Mouse (Mus musculus) intestine, embryonic 15.5 days (tissue): ENCODE data around the gene Myadm. TPM values are rescaled to one million over a fixed set of nuclear protein-coding genes. Genes with fewer than 3 reads are reported as not detected.

Source experiments
- ATAC-seq: fragments of 200-750 bp; cut with Nextera tagmentation; 2 replicates; pipeline ENCODE4 v1.8.0; 2017; ENCODE audit warnings: moderate TSS enrichment, moderate library complexity
- H3K27ac ChIP-seq: fragments of 300-500 bp; sonication (generic); 2 replicates; pipeline ENCODE4 v1.5.1; 2015; ENCODE audit warnings: mild to moderate bottlenecking, inconsistent platforms
- H3K27me3 ChIP-seq: fragments of 300-500 bp; sonication (generic); replicated peaks from 2 replicates; pipeline ENCODE4 v1.6.1; 2015; ENCODE audit warnings: inconsistent platforms
- H3K36me3 ChIP-seq: fragments of 300-500 bp; sonication (generic); 2 replicates; pipeline ENCODE4 v1.6.1; 2015; ENCODE audit warnings: inconsistent platforms
- H3K4me1 ChIP-seq: fragments of 300-500 bp; sonication (generic); replicated peaks from 2 replicates; pipeline ENCODE4 v1.6.1; 2015; ENCODE audit warnings: inconsistent platforms
- H3K4me2 ChIP-seq: fragments of 300-500 bp; sonication (generic); replicated peaks from 2 replicates; pipeline ENCODE4 v1.6.1; 2015; ENCODE audit warnings: mild to moderate bottlenecking, inconsistent platforms
- H3K4me3 ChIP-seq: fragments of 300-500 bp; sonication (generic); replicated peaks from 2 replicates; pipeline ENCODE4 v1.5.1; 2015; ENCODE audit warnings: inconsistent platforms
- H3K9ac ChIP-seq: fragments of 300-500 bp; sonication (generic); 2 replicates; pipeline ENCODE4 v1.6.1; 2015; ENCODE audit warnings: inconsistent platforms
- H3K9me3 ChIP-seq: fragments of 300-500 bp; sonication (generic); 2 replicates; pipeline ENCODE4 v1.6.1; 2016; ENCODE audit warnings: inconsistent platforms
- WGBS: fragments of 180-500 bp; shearing (Covaris S2); methylation state at CpG from one replicate; pipeline ENCODE4 v1.1.7; 2015; 5-methylcytosine and 5-hydroxymethylcytosine counted together
- polyA plus RNA-seq: library from polyadenylated mRNA; unstranded; fragments of >200 nt; fragmentation: Nextera tagmentation; extraction: Ambion mirVana; gene quantifications from 2 replicates; pipeline ENCODE4 v1.2.1, GENCODE M21; 2015

Myadm gene
- polyA plus RNA-seq, 1 experiment from 2014 or later = 131 TPM

- Histone ChIP-seq H3K27ac (no peak overlapping the region), H3K9me3 (no peaks in the 10 kb centered on the region), H3K4me3 (peak overlapping the region; percentile 28), H3K36me3 (peaks cover 9% of the 10 kb centered on the region), H3K4me1 (peaks cover 21% of the 10 kb centered on the region), H3K4me2 (peak overlapping the region; percentile 66), H3K9ac (peak overlapping the region; percentile 28; the same call in 1 of the 2 replicates), H3K27me3 (peaks cover 22% of the 10 kb centered on the region)
- under 1% methylated on average over 28 of the region's 29 CpGs for WGBS
- ATAC-seq = peak; percentile 48
Measured at GRCm38 (mm10) chr7:3303276-3303781, 14.4 kb downstream of the Myadm start.

- H3K9me3 ChIP-seq = no peaks in the 10 kb centered on the region
- H3K4me2 ChIP-seq = peak overlapping the region; percentile 66
- WGBS = 7% methylated on average over 11 of the region's 12 CpGs
- no peak; the same call in none of the 2 replicates for ATAC-seq
- no peak overlapping the region for H3K27ac ChIP-seq
- 0 out of 2 replicates have a peak overlapping the region, but pooled peaks have one; percentile 28 for H3K9ac ChIP-seq
- peaks cover 21% of the 10 kb centered on the region for H3K4me1 ChIP-seq
- H3K36me3 ChIP-seq = 0 out of 2 replicates have a peak, but pooled peaks cover 5% of the 10 kb centered on the region
- peaks cover 22% of the 10 kb centered on the region for H3K27me3 ChIP-seq
- H3K4me3 ChIP-seq = peak overlapping the region; percentile 28
Measured at GRCm38 (mm10) chr7:3303789-3304188, 14.9 kb downstream of the Myadm start.

- Histone ChIP-seq H3K4me1 (peaks cover 19% of the 10 kb centered on the region), H3K27me3 (peaks cover 22% of the 10 kb centered on the region), H3K36me3 (0 out of 2 replicates have a peak, but pooled peaks cover 4% of the 10 kb centered on the region), H3K9me3 (no peaks in the 10 kb centered on the region), H3K4me3 (no peak overlapping the region), H3K27ac (no peak overlapping the region), H3K9ac (no peak overlapping the region), H3K4me2 (0 out of 2 replicates have a peak overlapping the region, but pooled peaks have one; percentile 66)
- no peak for ATAC-seq
- 4% methylated on average over 10 of the region's 10 CpGs for WGBS
Measured at GRCm38 (mm10) chr7:3304298-3304697, 15.4 kb downstream of the Myadm start.

GRCm38 (mm10) chr7:3306400-3306799 lies 17.5 kb downstream of the Myadm start:
- no peaks in the 10 kb centered on the region for H3K36me3 ChIP-seq
- peaks cover 19% of the 10 kb centered on the region for H3K4me1 ChIP-seq
- H3K9ac ChIP-seq = no peak overlapping the region
- H3K4me3 ChIP-seq = no peak overlapping the region
- H3K4me2 ChIP-seq = no peak overlapping the region
- peaks cover 22% of the 10 kb centered on the region for H3K27me3 ChIP-seq
- WGBS = 76% methylated on average over 3 of the region's 3 CpGs
- H3K9me3 ChIP-seq = no peaks in the 10 kb centered on the region
- no peak for ATAC-seq
- no peak overlapping the region for H3K27ac ChIP-seq

- H3K27ac ChIP-seq = no peak overlapping the region
- H3K9ac ChIP-seq = no peak overlapping the region
- H3K4me3 ChIP-seq = no peak overlapping the region
- peaks cover 3% of the 10 kb centered on the region for H3K4me1 ChIP-seq
- H3K27me3 ChIP-seq = peaks cover 18% of the 10 kb centered on the region
- no peak for ATAC-seq
- H3K36me3 ChIP-seq = no peaks in the 10 kb centered on the region
- 35% methylated on average over 4 of the region's 4 CpGs for WGBS
- no peak overlapping the region for H3K4me2 ChIP-seq
- H3K9me3 ChIP-seq = no peaks in the 10 kb centered on the region
Measured at GRCm38 (mm10) chr7:3308646-3309045, 19.8 kb downstream of the Myadm start.

GRCm38 (mm10) chr7:3310233-3310632 lies 21.4 kb downstream of the Myadm start:
- H3K4me3 ChIP-seq = no peak overlapping the region
- H3K27me3 ChIP-seq = peaks cover 7% of the 10 kb centered on the region
- no peaks in the 10 kb centered on the region for H3K9me3 ChIP-seq
- no peak overlapping the region for H3K4me2 ChIP-seq
- no peak overlapping the region for H3K27ac ChIP-seq
- no peak for ATAC-seq
- no peaks in the 10 kb centered on the region for H3K36me3 ChIP-seq
- no peaks in the 10 kb centered on the region for H3K4me1 ChIP-seq
- WGBS = 96% methylated on average over 7 of the region's 7 CpGs
- no peak overlapping the region for H3K9ac ChIP-seq

GRCm38 (mm10) chr7:3313571-3313970 lies 24.7 kb downstream of the Myadm start:
- Histone ChIP-seq H3K4me3 (no peak overlapping the region), H3K27me3 (no peaks in the 10 kb centered on the region), H3K27ac (no peak overlapping the region), H3K9me3 (no peaks in the 10 kb centered on the region), H3K36me3 (no peaks in the 10 kb centered on the region), H3K9ac (no peak overlapping the region), H3K4me1 (no peaks in the 10 kb centered on the region), H3K4me2 (no peak overlapping the region)
- no peak for ATAC-seq
- WGBS = 79% methylated on average over 8 of the region's 8 CpGs

GRCm38 (mm10) chr7:3314121-3314520 lies 25.2 kb downstream of the Myadm start:
- ATAC-seq = no peak; the same call in 1 of the 2 replicates
- Histone ChIP-seq H3K27me3 (no peaks in the 10 kb centered on the region), H3K9ac (no peak overlapping the region), H3K4me2 (no peak overlapping the region), H3K27ac (no peak overlapping the region), H3K4me3 (no peak overlapping the region), H3K9me3 (no peaks in the 10 kb centered on the region), H3K36me3 (no peaks in the 10 kb centered on the region), H3K4me1 (no peaks in the 10 kb centered on the region)
- WGBS = 59% methylated on average over 5 of the region's 5 CpGs

GRCm38 (mm10) chr7:3317704-3318103 lies 28.8 kb downstream of the Myadm start:
- no peaks in the 10 kb centered on the region for H3K4me1 ChIP-seq
- H3K27me3 ChIP-seq = no peaks in the 10 kb centered on the region
- 52% methylated on average over 4 of the region's 4 CpGs for WGBS
- H3K36me3 ChIP-seq = no peaks in the 10 kb centered on the region
- H3K27ac ChIP-seq = no peak overlapping the region
- no peak overlapping the region for H3K4me2 ChIP-seq
- no peak for ATAC-seq
- no peak overlapping the region for H3K4me3 ChIP-seq
- no peaks in the 10 kb centered on the region for H3K9me3 ChIP-seq
- no peak overlapping the region for H3K9ac ChIP-seq

- Histone ChIP-seq H3K4me3 (no peak overlapping the region), H3K27ac (no peak overlapping the region), H3K27me3 (no peaks in the 10 kb centered on the region), H3K9ac (no peak overlapping the region), H3K9me3 (no peaks in the 10 kb centered on the region), H3K4me2 (no peak overlapping the region), H3K4me1 (no peaks in the 10 kb centered on the region), H3K36me3 (no peaks in the 10 kb centered on the region)
- no peak for ATAC-seq
- WGBS = 72% methylated on average over 3 of the region's 3 CpGs
Measured at GRCm38 (mm10) chr7:3320856-3321255, 32.0 kb downstream of the Myadm start.

GRCm38 (mm10) chr7:3323826-3324225 lies 34.9 kb downstream of the Myadm start:
- no peak overlapping the region for H3K9ac ChIP-seq
- H3K4me1 ChIP-seq = no peaks in the 10 kb centered on the region
- 92% methylated on average over 1 of the region's 1 CpGs for WGBS
- no peak overlapping the region for H3K4me2 ChIP-seq
- no peaks in the 10 kb centered on the region for H3K9me3 ChIP-seq
- H3K4me3 ChIP-seq = no peak overlapping the region
- ATAC-seq = no peak
- H3K27ac ChIP-seq = no peak overlapping the region
- no peaks in the 10 kb centered on the region for H3K27me3 ChIP-seq
- H3K36me3 ChIP-seq = no peaks in the 10 kb centered on the region

GRCm38 (mm10) chr7:3327961-3328360 lies 39.1 kb downstream of the Myadm start:
- H3K9ac ChIP-seq = no peak overlapping the region
- 58% methylated on average over 4 of the region's 4 CpGs for WGBS
- H3K4me3 ChIP-seq = no peak overlapping the region
- no peak for ATAC-seq
- no peak overlapping the region for H3K27ac ChIP-seq
- 0 out of 2 replicates have a peak, but pooled peaks cover 4% of the 10 kb centered on the region for H3K4me1 ChIP-seq
- no peak overlapping the region for H3K4me2 ChIP-seq
- no peaks in the 10 kb centered on the region for H3K36me3 ChIP-seq
- peaks cover 4% of the 10 kb centered on the region for H3K27me3 ChIP-seq
- H3K9me3 ChIP-seq = no peaks in the 10 kb centered on the region
